Mouse (Mus musculus): ENCODE measurements around the gene Gm17387. TPM values are rescaled to one million over a fixed set of nuclear protein-coding genes. Genes with fewer than 3 reads are reported as not detected.

Gene Gm17387
- total RNA-seq, 2 experiments from 2014 or later, result not detected

GRCm38 (mm10) chr7:141077841-141078240 is 48.9 kb downstream of the Gm17387 start, which contains the start of gene Pkp3:
Gene Pkp3, plus strand, starts transcription at chr7:141078218.
- DNase-seq, result no peak

DNA sequence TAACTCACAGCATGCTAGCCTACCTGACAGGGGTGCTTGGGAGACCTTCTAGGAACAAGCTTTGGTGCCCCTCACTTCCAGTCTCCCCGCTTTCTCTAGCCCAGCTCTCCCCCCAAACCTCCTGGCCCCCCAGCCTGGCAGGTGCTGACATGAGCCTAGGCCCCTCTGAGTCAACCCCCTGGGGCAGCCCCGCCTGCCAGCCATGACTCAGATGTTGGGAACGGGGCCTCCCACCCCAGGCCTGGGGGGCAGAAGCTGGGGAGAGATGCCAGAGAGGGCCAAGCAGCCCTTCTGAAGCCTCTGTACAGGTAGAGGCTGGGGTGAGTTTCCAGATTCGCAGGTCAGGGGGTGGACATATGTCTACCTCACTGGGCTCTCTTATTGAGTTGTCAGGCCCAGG is 49.9 kb downstream of the Gm17387 start:
- no peak for DNase-seq

Other genes with a start within 250 kb of the Gm17387 start
- not detected for gene Syce1, start 241.3 kb upstream of the Gm17387 start, total RNA-seq (2021)
- under 1 TPM; 0.12 to 0.16 TPM for gene Zfp941, start 207.0 kb upstream of the Gm17387 start, total RNA-seq (2021)
- not detected for gene Urah, start 194.1 kb upstream of the Gm17387 start, total RNA-seq (2021)
- not detected for gene Scgb1c1, start 183.6 kb upstream of the Gm17387 start, total RNA-seq (2021)
- not detected for gene Odf3, start 181.3 kb upstream of the Gm17387 start, total RNA-seq (2021)
- gene Gm45785, start 172.8 kb upstream of the Gm17387 start, total RNA-seq (2021), result not detected
- gene Ric8a, start 172.2 kb upstream of the Gm17387 start, total RNA-seq (2021), result 10 to 100 TPM; 19.4 to 27.7 TPM
- 10 to 100 TPM; 12.3 to 13.6 TPM for gene Bet1l, start 171.6 kb upstream of the Gm17387 start, total RNA-seq (2021)
- 100 to 1,000 TPM; 104 to 105 TPM for gene Psmd13, start 147.2 kb upstream of the Gm17387 start, total RNA-seq (2021)
- gene Sirt3, start 146.8 kb upstream of the Gm17387 start, total RNA-seq (2021), result 10 to 100 TPM; 16.3 to 19.1 TPM
- 1,000 to 10,000 TPM in 1 of 2 experiments, 100 to 1,000 TPM in 1; 998 to 1,003 TPM for gene Cox8b, start 128.7 kb upstream of the Gm17387 start, total RNA-seq (2021)
- not detected for gene Nlrp6, start 108.2 kb upstream of the Gm17387 start, total RNA-seq (2021)
- gene Pgghg, start 87.7 kb upstream of the Gm17387 start, total RNA-seq (2021), result 10 to 100 TPM in 1 of 2 experiments, 1 to 10 TPM in 1; 7.6 to 13.1 TPM
- 1 to 10 TPM in 1 of 2 experiments, under 1 TPM in 1; 0.54 to 6.9 TPM for gene Ifitm5, start 78.8 kb upstream of the Gm17387 start, total RNA-seq (2021)
- gene Gm45717, start 73.2 kb upstream of the Gm17387 start, total RNA-seq (2021), result not detected
- gene Ifitm2, start 73.1 kb upstream of the Gm17387 start, total RNA-seq (2021), result 100 to 1,000 TPM; 142 to 180 TPM
- gene Ifitm1, start 61.9 kb upstream of the Gm17387 start, total RNA-seq (2021), result 1 to 10 TPM; 2.1 to 3.7 TPM
- gene Ifitm3, start 18.4 kb upstream of the Gm17387 start, total RNA-seq (2021), result 10 to 100 TPM; 54.7 to 70.0 TPM
- under 1 TPM; 0.49 to 0.84 TPM for gene Ifitm6, start 11.2 kb upstream of the Gm17387 start, total RNA-seq (2021)
- gene B4galnt4, start 32.0 kb downstream of the Gm17387 start, total RNA-seq (2021), result under 1 TPM; 0.11 to 0.38 TPM
- gene Pkp3, start 49.1 kb downstream of the Gm17387 start, total RNA-seq (2021), result not detected
- gene Sigirr, start 71.4 kb downstream of the Gm17387 start, total RNA-seq (2021), result 1 to 10 TPM; 2.4 to 2.6 TPM
- not detected for gene Ano9, start 88.7 kb downstream of the Gm17387 start, total RNA-seq (2021)
- gene Ptdss2, start 93.3 kb downstream of the Gm17387 start, total RNA-seq (2021), result 10 to 100 TPM; 16.8 to 18.0 TPM
- gene Rnh1, start 143.7 kb downstream of the Gm17387 start, total RNA-seq (2021), result 10 to 100 TPM; 52.9 to 56.0 TPM
- gene Hras, start 164.9 kb downstream of the Gm17387 start, total RNA-seq (2021), result 100 to 1,000 TPM; 205 to 240 TPM
- gene Lrrc56, start 165.0 kb downstream of the Gm17387 start, total RNA-seq (2021), result 1 to 10 TPM; 2.7 to 3.2 TPM
- gene Lmntd2, start 184.9 kb downstream of the Gm17387 start, total RNA-seq (2021), result not detected
- gene Rassf7, start 186.7 kb downstream of the Gm17387 start, total RNA-seq (2021), result 1 to 10 TPM; 2.1 to 2.8 TPM
- gene Phrf1, start 199.7 kb downstream of the Gm17387 start, total RNA-seq (2021), result 10 to 100 TPM; 29.8 to 37.0 TPM
- 1 to 10 TPM in 1 of 2 experiments, under 1 TPM in 1; 0.59 to 1.2 TPM for gene Irf7, start 237.3 kb downstream of the Gm17387 start, total RNA-seq (2021)
- gene Cdhr5, start 247.7 kb downstream of the Gm17387 start, total RNA-seq (2021), result 1 to 10 TPM; 1.0 to 1.1 TPM